Mouse (Mus musculus) heart, adult 2 months (tissue): ENCODE data around the gene 4930412O13Rik.

Source experiments
- EP300 ChIP-seq: fragments of 200-500 bp; IDR thresholded peaks from 2 replicates; pipeline ENCODE4 v1.6.1; 2011; ENCODE audit warnings: low read depth, low read length, control low read depth; ENCODE audit not compliant: insufficient read depth
- POLR2A ChIP-seq: fragments of 200-500 bp; IDR thresholded peaks from 2 replicates; pipeline ENCODE4 v1.6.1; 2011; ENCODE audit warnings: mild to moderate bottlenecking, low read depth, low read length, control low read depth; ENCODE audit not compliant: insufficient read depth

DNA sequence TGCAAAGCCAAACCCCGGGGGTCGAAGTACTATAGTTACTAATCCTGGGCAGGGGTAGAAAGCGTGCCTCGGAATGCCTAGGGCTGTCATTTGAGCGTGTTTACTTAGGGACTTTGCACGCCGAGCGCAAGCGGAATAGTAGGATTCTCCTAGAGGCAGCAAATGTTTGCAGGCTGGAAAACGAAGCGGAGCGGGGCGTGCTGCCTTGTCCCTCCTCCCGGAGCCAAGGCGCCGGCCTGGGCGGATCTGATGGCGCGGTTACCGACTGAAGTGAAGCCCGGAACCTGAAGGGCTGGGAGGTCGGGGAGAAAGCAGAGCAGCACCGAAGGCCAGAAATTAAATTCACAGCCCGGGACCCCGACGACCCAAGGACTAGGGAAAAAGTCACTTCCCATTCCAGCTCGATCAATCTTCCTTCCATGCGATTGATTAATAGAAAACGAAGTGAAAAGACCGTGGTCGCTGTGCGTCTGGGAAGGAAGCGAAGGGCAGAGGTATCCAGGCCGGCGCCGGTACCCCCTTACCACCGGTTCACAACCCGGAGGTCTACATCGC is 1.4 kb downstream of the 4930412O13Rik start:
- TF ChIP-seq EP300 (no peak), POLR2A (no peak)
